Mouse (Mus musculus) embryonic stem cell, embryonic (primary cell): ENCODE data around the gene Ncln.

Experiments used
- CTCF ChIA-PET, 4 experiments: fragments of 300-600 bp in 2 of 4; fragments of 350-600 bp in 2 of 4; sonication (Branson Sonifier 250); formaldehyde crosslinking; loops; one replicate each; lab custom pipeline; 2022; ENCODE audit warnings: inconsistent platforms in 2 of 4; lab: Charles Lee
- POLR2A ChIA-PET, 4 experiments: fragments of 300-600 bp in 2 of 4; fragments of 350-600 bp in 2 of 4; sonication (Branson Sonifier 250); formaldehyde crosslinking; loops; one replicate each; lab custom pipeline; 2022; ENCODE audit warnings: antibody characterized with exemption in 4 of 4, inconsistent platforms in 1 of 4; lab: Charles Lee

Gene Ncln

DNA sequence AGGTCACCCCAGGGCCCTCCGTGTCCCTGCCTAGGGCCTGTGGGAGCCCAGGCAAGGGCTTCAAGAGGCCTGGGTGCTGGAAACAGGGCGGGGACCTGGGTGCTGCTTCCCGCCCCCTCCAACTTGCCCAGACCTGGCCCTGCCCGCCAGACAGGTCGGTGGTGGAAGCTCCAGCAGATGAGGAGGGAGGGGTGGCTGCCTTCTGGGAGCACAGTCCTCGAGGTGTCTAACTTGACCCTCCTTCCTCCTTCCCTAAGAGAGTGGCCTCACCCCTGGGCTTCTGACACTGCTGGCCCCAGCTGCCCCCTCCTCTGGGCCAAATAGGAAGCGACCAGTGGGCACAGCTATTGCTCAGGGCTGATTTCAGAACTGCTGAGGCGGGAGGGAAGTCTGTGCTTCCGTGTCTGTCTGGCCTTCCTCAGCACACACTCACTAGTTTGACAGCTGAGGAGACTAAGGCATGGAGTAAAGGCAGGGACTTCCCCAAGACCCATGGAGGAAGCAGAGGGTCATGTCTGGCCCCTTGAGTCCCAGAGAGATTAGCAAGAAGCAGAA lies 27.9 kb upstream of the Ncln start, which contains the start of gene Gna15:
TSS of gene Gna15 (minus strand) at position 175 of the 555 bp plus-strand sequence.
- ChIA-PET POLR2A (interaction anchor here in 3 of 4 experiments (0.5 to 5.9 kb wide), 10 partner anchors 16 to 106 kb away, joined by 3 to 48 read pairs (median 4); partner anchors contain the start of genes Celf5 (in 1 of the 3), Ncln (in 1 of the 3) and S1pr4 (in 1 of the 3)), CTCF (interaction anchor here in 3 of 4 experiments (0.6 to 7.1 kb wide), 10 partner anchors 9 to 332 kb away, joined by 3 to 43 read pairs (median 5); partner anchors contain the start of gene Pip5k1c (in 1 of the 3))

DNA sequence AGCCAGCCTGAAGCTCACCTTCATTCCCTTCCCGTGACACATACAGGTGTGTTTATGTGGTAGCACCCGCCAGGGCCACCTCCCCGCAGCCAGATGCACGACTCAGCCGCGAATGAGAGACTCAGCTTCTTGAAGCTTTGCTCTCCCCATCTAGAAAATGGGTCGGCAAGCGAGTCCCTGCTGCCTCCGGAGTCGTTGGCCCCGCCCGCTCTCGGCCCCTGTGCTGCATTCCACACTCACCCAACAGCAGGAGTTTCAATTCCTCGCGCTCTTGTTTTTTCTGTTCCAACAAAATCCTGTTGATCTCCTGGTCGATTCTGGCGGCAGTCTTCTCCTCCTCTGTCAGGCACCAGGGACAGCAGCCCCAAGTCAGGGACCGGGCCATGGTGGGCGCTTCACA lies 27.4 kb upstream of the Ncln start:
- POLR2A ChIA-PET = interaction anchor here in 2 of 4 experiments (0.5 to 5.9 kb wide), 8 partner anchors 15 to 342 kb away, joined by 3 to 48 read pairs (median 5); partner anchors contain the start of gene Ncln (in 1 of the 2)

DNA sequence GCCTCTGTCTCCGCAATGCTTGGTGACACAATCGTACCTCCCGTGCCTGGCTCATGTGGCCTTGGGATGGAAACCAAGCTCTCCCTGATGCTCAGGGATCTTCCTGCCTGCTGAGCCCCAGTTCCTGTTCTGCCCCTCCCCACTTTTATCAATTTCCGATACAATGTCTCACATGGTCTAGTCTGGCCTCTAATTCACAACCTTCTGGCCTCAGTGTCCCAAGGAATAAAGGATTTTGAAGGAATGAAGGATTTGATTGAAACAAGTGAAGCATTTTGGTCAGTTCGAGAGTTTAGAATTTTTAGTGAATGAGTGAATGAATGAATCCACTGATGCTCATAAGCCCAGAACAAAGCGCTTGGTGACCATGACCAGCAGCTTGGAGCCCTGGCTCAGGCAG lies 26.9 kb upstream of the Ncln start:
- ChIA-PET POLR2A (interaction anchor here in 3 of 4 experiments (0.7 to 5.9 kb wide), 9 partner anchors 15 to 342 kb away, joined by 3 to 48 read pairs (median 3); partner anchors contain the start of gene Ncln (in 1 of the 3)), CTCF (interaction anchor here (0.7 to 7.1 kb wide), 10 partner anchors 13 to 302 kb away, joined by 3 to 43 read pairs (median 4); partner anchors contain the start of genes Celf5 (in 1 of the 4) and Pip5k1c (in 1 of the 4))

More for the DNA sequence above, 27.4 kb upstream of the Ncln start:
- CTCF ChIA-PET = interaction anchor here (0.6 to 7.1 kb wide), 12 partner anchors 13 to 331 kb away, joined by 3 to 43 read pairs (median 4); partner anchors contain the start of genes Celf5 (in 1 of the 4) and Pip5k1c (in 1 of the 4)

DNA sequence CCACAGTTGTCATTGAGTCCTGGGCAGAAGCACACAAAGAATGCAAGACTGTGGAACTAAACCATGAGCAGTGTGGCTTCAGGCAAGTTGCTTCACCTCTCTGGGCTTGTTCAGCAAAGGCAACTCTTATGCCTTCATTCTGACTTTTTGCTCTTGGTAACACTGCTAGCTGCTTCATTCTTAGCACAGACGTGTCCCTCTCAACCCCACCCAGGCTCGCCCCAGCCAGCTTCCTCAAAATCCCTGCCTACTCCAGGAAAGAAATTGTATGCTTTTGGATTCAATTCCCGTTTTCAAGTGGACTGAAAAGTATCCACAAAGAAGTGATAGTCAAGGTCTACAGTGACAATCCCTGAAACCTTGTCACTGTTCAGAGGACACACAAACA lies 23.8 kb upstream of the Ncln start:
- POLR2A ChIA-PET = interaction anchor here in 2 of 4 experiments (1.3 to 1.7 kb wide), 3 partner anchors 12 to 31 kb away, joined by 4 to 6 read pairs (median 5); no protein-coding TSS in a partner anchor
- CTCF ChIA-PET = interaction anchor here (0.6 to 2.1 kb wide), 5 partner anchors 17 to 731 kb away, joined by 3 to 10 read pairs (median 7); no protein-coding TSS in a partner anchor

GRCm38 (mm10) chr10:81519227-81519977 lies 23.2 kb upstream of the Ncln start:
- CTCF ChIA-PET = interaction anchor here (0.6 to 2.1 kb wide), 17 partner anchors 7 to 732 kb away, joined by 3 to 10 read pairs (median 4); partner anchors contain the start of genes Fzr1 (in 1 of the 4) and Ncln (in 1 of the 4)
- POLR2A ChIA-PET = interaction anchor here in 3 of 4 experiments (0.6 to 1.7 kb wide), 8 partner anchors 10 to 41 kb away, joined by 3 to 7 read pairs (median 4); partner anchors contain the start of gene Ncln (in 1 of the 3)

GRCm38 (mm10) chr10:81518546-81518945 lies 22.4 kb upstream of the Ncln start:
- ChIA-PET POLR2A (interaction anchor here in 3 of 4 experiments (0.6 to 1.7 kb wide), 8 partner anchors 9 to 42 kb away, joined by 3 to 7 read pairs (median 4); partner anchors contain the start of gene Ncln (in 1 of the 3)), CTCF (interaction anchor here (0.5 to 2.1 kb wide), 17 partner anchors 8 to 497 kb away, joined by 3 to 10 read pairs (median 4); partner anchors contain the start of genes Fzr1 (in 1 of the 4) and Ncln (in 1 of the 4))

GRCm38 (mm10) chr10:81517227-81517626 lies 21.0 kb upstream of the Ncln start:
- ChIA-PET CTCF (interaction anchor here in 2 of 4 experiments (0.8 to 1.4 kb wide), 3 partner anchors 9 to 15 kb away, joined by 3 to 4 read pairs (median 3); no protein-coding TSS in a partner anchor), POLR2A (interaction anchor here in 2 of 4 experiments (1.6 to 2.7 kb wide), 2 partner anchors 9 to 10 kb away, joined by 7 to 8 read pairs; no protein-coding TSS in a partner anchor)

GRCm38 (mm10) chr10:81513798-81514197 lies 17.6 kb upstream of the Ncln start:
- ChIA-PET CTCF (interaction anchor here in 2 of 4 experiments (0.8 to 1.8 kb wide), 7 partner anchors 11 to 38 kb away, joined by 3 to 6 read pairs (median 3); partner anchors contain the start of genes Celf5 (in 1 of the 2) and Ncln (in 1 of the 2)), POLR2A (interaction anchor here in 2 of 4 experiments (1.3 to 2.3 kb wide), 2 partner anchors 11 kb away, joined by 4 to 6 read pairs; no protein-coding TSS in a partner anchor)

- CTCF ChIA-PET = interaction anchor here in 2 of 4 experiments (0.6 to 6.2 kb wide), 7 partner anchors 8 to 320 kb away, joined by 3 to 63 read pairs (median 3); no protein-coding TSS in a partner anchor
Observed at GRCm38 (mm10) chr10:81510246-81510810, 14.1 kb upstream of the Ncln start.

GRCm38 (mm10) chr10:81507691-81508489 lies 11.7 kb upstream of the Ncln start:
- ChIA-PET CTCF (interaction anchor here (0.6 to 6.2 kb wide), 40 partner anchors 9 to 314 kb away, joined by 3 to 63 read pairs (median 4); partner anchors contain the start of genes Celf5 (in 2 of the 4), Atcay (in 1 of the 4), Gipc3 (in 1 of the 4) and Gna15 (in 1 of the 4)), POLR2A (interaction anchor here (0.5 to 5.3 kb wide), 130 partner anchors 8 to 1351 kb away, joined by 3 to 60 read pairs (median 4); partner anchors contain the start of genes Ncln (in 3 of the 4), Pip5k1c (in 3 of the 4), Dohh (in 2 of the 4) and Eef2 (in 2 of the 4))

More at GRCm38 (mm10) chr10:81510246-81510810, 14.1 kb upstream of the Ncln start:
- POLR2A ChIA-PET = interaction anchor here in 2 of 4 experiments (0.6 to 5.3 kb wide), 4 partner anchors 8 to 26 kb away, joined by 3 to 48 read pairs (median 10); partner anchors contain the start of genes Gna15 (in 1 of the 2) and Ncln (in 1 of the 2)

DNA sequence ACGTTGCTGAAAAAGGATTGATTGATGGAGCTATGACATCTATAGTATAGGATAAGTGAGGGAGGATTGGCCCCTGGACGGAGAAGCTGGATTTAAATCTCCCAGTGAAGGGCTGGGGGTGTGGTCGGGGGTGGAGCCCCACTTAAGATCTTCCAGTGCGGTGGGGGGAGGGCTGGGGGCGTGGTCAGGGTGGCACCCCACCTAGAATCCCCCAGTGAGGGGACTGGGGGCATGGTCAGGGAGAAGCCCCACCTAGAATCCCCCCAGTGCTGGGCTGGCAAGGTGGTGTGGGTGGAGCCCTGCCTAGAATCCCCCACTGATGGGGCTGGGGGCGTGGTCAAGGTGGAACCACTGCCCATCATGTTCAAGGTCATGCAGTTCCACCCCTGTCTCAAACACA lies 10.9 kb upstream of the Ncln start:
- ChIA-PET CTCF (interaction anchor here (0.6 to 6.2 kb wide), 25 partner anchors 8 to 753 kb away, joined by 3 to 63 read pairs (median 6); partner anchors contain the start of genes Celf5 (in 1 of the 4), Gna15 (in 1 of the 4) and Pip5k1c (in 1 of the 4)), POLR2A (interaction anchor here (0.5 to 5.3 kb wide), 62 partner anchors 8 to 621 kb away, joined by 3 to 60 read pairs (median 5); partner anchors contain the start of genes Dohh (in 2 of the 4), Gm48551 (in 2 of the 4), Gna11 (in 2 of the 4) and Gna15 (in 2 of the 4))

DNA sequence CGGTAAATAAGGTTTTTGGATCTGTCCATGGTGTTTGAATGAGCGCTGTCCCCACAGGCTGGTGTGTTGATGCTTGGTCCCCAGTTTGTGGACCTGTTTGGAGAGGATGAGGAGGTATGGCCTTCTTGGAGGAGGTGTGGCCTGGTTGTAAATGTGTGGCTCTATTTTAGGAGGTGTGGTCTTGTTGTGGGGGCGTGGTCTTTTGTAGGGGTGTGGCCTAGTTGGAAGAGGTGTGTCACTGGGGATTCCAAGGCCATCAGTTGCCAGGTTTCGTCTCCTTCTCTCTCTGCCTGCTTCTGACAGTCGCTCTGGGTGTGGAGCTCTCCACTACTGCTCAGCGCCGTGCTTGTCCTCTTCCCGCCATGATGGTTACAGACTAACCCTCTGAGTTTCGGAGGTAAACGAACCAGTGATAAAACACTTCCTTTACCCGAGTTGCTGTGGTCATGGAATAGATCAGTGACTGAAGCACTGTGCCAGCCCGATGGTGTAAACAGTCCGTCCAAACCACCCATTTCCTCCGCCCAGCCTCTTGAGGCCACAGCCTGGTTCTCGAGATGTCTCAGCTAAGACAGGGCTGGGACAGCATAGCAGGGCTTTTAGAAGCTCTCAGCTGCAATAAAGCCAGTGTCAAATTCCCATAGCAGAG lies 8.9 kb upstream of the Ncln start:
- ChIA-PET POLR2A (interaction anchor here in 2 of 4 experiments (0.6 to 4.3 kb wide), 12 partner anchors 9 to 1337 kb away, joined by 3 to 60 read pairs (median 4); partner anchors contain the start of genes Ncln (in 2 of the 2) and Cactin (in 1 of the 2)), CTCF (interaction anchor here in 2 of 4 experiments (0.7 to 6.2 kb wide), 3 partner anchors 21 to 55 kb away, joined by 3 to 63 read pairs (median 4); no protein-coding TSS in a partner anchor)

GRCm38 (mm10) chr10:81502658-81503057 lies 6.5 kb upstream of the Ncln start:
- CTCF ChIA-PET = interaction anchor here (0.5 to 3.1 kb wide), 89 partner anchors 9 to 826 kb away, joined by 3 to 46 read pairs (median 4); partner anchors contain the start of genes Celf5 (in 2 of the 4), Gna15 (in 2 of the 4), Pip5k1c (in 2 of the 4) and Hmg20b (in 1 of the 4)
- POLR2A ChIA-PET = interaction anchor here in 3 of 4 experiments (0.6 to 2.6 kb wide), 26 partner anchors 8 to 397 kb away, joined by 3 to 19 read pairs (median 4); partner anchors contain the start of genes Pip5k1c (in 2 of the 3), Gna15 (in 1 of the 3) and Map2k2 (in 1 of the 3)

- CTCF ChIA-PET = interaction anchor here in 3 of 4 experiments (0.6 to 3.1 kb wide), 31 partner anchors 8 to 695 kb away, joined by 3 to 46 read pairs (median 6); partner anchors contain the start of gene Celf5 (in 1 of the 3)
- POLR2A ChIA-PET = interaction anchor here in 2 of 4 experiments (0.6 to 2.6 kb wide), 16 partner anchors 14 to 321 kb away, joined by 3 to 19 read pairs (median 4); partner anchors contain the start of genes Pip5k1c (in 2 of the 2), Gna15 (in 1 of the 2) and Tjp3 (in 1 of the 2)
Observed at GRCm38 (mm10) chr10:81501863-81502262, 5.7 kb upstream of the Ncln start.
